Mouse (Mus musculus): ENCODE results near the gene Unc5b. TPM values are rescaled to one million over a fixed set of nuclear protein-coding genes. Genes with fewer than 3 reads are reported as not detected.

The Unc5b gene
- polyA plus RNA-seq, 1 experiment, result not detected

DNA sequence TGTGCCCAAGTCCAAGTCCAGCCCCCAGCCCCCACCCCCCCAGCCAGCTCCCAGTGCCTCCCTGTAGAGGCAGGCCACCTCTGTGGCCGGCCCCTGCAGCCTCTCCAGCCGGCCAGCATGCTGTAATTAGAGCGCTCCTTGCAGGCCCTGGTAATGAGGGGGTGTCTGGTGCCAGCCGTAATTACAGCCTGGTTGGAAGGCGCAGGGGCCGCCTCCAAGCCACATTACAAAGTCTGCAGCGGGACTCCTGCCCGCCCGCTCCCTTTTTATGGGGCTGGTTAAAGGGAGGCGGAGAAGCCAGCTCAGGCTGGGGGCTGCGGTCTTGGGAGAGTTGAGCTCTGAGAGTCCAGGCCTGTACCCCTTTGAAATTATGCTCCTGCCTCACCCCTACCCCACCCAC, 37.0 kb downstream of the Unc5b start:
- TF ChIP-seq GATA1 (IDR thresholded peaks at IDR 0.05; ENCODE audit: low read length), result no peak

DNA sequence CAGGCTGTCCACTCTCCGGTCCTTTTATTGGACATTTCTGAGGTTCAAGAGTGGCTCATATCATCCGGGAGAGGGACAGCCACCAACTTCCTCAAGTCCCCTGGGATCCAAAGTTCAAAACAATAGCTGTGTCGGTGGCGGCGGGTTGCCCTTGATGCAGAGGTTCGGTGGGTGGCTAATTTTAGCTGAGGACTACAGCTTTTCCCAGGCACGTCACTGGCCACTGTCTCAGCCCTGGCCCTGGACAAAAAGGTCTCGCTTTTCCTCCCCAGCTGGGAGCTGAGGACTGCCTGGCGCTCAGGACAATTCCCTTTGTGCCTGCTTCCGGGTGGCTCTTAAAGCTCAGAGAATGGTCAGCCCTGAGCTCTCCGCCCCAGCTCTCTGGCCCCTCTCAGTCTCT, 38.5 kb downstream of the Unc5b start:
- no peak for TF ChIP-seq GATA1 (IDR thresholded peaks at IDR 0.05; ENCODE audit: low read length)

DNA sequence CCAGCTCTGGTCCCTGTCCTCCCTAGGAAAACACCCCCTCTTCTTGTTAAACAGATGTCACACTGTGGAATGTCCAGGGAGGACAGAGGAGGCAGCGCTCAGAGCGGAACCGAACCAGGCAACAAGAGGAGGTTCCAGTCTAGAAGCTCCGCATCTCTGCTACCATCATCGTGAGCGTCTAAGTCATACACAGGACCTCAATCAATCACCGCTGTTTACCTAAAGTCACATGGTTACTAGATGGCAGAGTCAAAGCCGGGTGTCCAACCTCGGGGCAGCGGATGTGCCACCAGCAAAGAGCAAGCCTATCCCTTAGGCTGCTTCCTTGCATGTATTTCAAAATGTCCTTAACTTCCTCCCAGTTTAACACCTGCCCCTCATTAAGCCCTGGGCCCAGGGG, 39.0 kb downstream of the Unc5b start:
- no peak for TF ChIP-seq GATA1 (IDR thresholded peaks at IDR 0.05; ENCODE audit: low read length)

DNA sequence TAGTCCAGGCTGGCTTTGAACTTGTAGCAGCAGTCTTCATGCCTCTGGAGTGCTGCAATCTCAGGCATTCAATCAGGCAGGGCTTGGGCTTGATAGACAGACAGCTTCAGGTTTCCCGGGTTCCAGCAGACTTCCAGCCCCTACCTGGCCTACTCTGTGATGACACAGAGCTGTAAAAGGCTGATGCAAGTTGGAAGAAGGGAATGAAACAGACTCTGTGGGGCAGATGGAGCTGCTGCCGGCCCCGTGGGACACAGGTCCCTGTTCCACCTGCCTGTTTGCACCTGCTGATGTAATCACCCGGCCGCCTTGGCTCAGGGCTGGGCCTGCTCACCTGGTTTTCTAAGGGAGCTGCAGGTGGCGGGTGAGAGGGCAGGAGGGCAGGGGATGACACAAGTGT, 40.5 kb downstream of the Unc5b start:
- TF ChIP-seq GATA1 (IDR thresholded peaks at IDR 0.05; ENCODE audit: low read length), result no peak

DNA sequence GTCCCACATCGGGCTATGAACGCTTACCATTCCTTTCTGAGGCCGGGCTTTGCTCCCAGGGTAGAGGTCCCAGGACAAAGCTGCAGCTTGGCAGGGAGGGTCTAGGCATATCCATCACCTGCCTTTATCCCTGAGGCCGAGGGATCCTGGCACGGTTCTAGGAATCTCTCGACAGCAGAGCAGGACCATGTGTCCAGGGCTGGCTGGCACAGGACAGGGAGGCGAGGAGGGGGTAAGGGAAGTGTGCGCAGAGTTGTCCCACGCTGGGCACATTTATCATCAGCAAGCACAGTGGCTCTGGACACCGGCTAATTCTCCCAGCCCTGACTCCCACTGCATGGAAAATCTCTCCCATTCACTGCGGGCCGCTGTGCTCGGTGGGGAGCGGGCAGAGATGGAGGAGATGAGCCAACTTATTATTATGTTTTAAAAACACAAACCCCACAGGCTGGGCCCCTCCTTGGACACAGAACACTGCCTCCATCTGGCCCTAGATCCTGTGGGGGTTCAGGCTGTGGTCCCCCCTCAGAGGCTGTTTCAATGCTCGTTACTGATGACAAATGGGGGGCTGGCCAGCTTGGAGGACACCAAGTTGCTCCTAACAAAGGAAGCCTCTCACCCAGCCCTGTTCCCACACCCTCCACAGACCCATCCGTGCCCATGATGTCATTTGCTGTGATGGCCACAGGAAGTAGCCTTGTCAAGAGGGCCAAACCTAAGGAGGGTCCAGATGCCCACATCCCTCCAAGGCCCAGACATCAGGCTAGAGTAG, 43.9 kb downstream of the Unc5b start:
- TF ChIP-seq GATA1 (IDR thresholded peaks at IDR 0.05; ENCODE audit: low read length), result no peak

DNA sequence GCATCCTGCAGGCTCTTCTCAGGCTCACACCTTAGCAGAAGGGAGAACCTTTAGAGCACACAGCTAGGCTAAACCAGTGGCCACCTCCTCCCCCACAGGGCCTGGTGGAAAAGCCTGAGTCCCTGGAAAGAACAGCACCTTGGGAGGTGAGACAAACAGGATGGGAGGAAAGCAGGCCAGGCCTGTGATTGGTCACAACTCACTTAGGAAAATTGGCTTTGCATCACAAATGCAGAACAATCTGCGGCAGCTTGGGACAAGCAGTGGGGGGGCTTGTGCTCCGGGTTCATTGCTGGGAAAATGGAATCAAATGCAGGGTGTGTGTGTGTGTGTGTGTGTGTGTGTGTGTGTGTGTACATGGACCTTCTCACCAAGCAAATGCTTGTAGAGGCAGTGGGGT, 47.8 kb downstream of the Unc5b start:
- TF ChIP-seq GATA1 (IDR thresholded peaks at IDR 0.05; ENCODE audit: low read length), result no peak

DNA sequence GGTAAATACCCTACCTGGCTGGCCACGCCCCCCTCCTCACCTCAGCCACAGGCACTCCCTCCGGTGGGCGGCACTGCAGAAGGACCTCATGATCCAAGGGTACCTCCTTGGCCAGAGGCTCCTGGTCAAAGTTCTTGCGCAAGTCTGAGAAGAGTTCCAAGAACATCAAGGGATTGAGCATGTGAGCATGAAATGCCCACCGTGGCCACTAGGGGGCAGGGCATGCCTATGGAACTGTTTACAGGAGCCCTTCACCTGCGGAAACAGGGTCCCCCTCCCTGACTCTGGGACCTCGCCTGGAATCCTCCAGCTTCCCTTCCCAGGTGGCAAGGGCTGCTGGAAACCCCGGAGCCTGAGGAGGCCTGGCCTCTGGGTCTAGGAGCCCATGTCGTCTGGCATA, 51.8 kb downstream of the Unc5b start:
- TF ChIP-seq GATA1 (IDR thresholded peaks at IDR 0.05; ENCODE audit: low read length), result no peak

DNA sequence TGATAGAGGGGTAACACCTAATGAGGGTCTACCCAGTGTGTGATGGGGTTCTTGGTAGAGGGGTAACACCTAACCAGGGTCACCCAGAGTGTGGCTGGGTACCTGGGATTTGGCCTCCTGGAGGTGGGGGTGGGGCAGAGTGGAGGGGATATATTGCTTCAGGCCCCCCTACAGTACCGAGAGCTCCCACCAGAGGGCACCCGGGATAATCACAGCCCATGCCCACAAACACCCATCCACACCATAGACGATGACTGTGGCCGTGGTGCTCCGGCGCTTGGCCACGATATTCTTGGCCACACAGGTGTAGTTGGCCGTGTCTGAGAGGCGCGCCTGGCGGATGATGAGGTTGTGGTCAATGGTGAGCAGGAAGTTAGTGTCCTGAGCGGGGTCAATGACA, 52.8 kb downstream of the Unc5b start:
- no peak for TF ChIP-seq GATA1 (IDR thresholded peaks at IDR 0.05; ENCODE audit: low read length)

DNA sequence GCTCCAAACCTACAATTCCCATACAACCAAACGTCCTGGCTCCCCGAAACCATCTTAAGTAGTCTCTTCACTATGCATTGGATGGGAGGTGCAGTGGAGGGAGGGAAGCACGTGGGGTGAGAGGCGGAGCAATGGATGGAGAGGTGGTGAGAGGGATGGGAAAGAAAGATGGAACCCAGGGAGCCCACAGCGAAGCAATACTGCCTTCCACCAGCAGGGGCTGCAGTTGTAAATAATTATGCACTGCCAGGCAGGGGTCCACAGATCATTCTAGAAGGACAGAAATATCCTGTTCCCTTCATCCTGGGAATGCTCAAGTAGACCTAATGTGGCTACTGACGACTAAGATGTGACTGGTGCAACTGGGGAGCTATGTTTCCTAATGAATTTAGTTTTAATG, 55.9 kb downstream of the Unc5b start:
- no peak for TF ChIP-seq GATA1 (IDR thresholded peaks at IDR 0.05; ENCODE audit: low read length)

DNA sequence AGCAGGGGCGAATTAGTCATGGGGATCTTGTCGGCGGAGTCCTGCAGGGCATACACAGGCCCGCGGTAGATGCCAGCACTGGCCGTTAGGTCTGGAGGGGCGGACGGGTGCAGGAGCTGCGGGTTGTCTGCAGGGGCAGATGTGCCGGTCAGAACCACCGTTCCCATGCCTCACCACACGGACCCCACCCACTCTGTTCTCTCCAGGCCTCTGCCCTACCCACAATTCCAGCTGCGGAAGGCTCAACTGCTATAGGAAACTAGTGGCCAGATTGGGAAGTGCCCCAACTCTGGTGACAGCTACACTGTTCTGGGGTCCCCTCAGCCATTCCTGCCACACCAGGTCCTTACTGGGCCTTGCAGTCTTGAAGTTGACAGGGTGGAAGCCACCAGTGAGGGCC, 56.8 kb downstream of the Unc5b start:
- no peak for TF ChIP-seq GATA1 (IDR thresholded peaks at IDR 0.05; ENCODE audit: low read length)

DNA sequence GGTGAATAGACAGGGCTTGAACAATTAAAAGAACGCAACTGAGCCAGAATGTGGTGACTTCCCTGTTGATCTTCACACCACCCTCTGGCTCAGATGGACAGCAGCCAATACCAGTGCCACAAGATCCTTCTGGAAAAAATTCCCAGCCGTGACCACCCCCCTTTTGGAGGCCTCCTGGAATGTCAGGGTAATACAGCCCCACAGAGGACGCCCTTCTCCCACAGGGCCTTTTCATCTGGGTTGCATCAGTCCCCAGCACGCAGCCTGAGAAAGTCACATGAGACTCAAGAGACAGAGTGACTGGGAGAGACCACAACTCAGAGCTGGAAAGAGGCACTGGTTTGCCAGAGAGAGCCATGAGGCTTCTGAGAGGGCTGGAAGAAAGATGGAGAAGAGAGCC, 60.5 kb downstream of the Unc5b start:
- TF ChIP-seq GATA1 (IDR thresholded peaks at IDR 0.05; ENCODE audit: low read length), result no peak

DNA sequence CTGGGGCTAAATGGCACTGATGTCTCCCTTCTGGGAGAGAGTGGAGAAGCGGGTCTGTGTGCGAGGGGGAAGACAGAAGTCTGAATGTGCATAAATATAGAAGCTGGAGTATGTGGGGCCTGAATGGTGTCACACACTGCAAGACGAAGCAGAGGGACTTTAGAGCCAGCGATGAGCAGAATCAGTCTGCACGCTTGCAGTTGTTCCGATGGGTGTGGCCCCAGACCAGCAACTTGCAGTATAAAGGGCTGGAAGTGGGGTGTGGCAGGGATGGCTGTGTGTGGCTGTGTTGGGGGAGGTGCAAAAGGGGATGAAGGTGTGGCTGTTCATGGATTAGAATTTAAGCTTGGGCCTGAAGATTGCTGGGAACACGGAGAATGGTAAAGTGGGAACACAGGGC, 62.8 kb downstream of the Unc5b start:
- TF ChIP-seq GATA1 (IDR thresholded peaks at IDR 0.05; ENCODE audit: low read length), result no peak

DNA sequence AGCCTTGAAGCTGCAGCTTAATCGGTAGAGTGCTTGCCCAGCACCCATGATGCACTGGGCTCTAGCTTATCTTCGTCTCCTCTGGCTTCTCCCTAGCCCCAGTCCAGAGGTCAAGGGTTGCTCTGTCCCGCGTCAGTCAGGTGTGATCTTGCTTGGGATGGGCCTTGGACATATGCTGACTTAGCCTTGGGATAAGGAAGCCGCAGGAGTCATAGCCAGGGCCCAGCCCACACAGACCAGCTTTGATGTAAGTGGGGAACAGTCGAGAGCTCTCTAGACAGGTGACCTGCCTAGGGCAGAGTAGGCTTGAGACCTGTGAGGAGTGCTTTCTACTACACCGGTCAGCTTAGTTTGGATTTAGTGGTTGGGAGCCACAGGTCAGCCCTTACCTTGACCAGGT, 64.0 kb downstream of the Unc5b start:
- TF ChIP-seq GATA1 (IDR thresholded peaks at IDR 0.05; ENCODE audit: low read length), result no peak

DNA sequence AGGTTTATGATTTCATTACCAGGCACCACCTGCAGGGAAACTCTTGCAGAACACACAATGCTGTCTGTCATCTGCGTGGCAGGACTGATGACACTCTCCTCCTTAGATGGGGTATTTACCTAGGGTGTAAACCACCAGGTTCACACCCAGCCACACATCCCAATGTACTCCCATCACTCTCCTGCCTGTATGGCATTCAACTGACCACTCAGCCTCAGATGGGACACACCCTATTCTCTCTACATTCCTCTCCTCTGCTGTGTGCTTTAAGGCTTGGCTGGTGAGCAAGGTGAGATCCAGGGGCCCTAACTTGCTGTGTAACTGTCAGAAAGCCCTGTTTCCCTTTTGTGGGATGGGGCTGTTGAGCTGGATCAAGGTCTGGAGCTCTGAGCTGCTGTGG, 69.3 kb downstream of the Unc5b start:
- TF ChIP-seq GATA1 (IDR thresholded peaks at IDR 0.05; ENCODE audit: low read length), result no peak

DNA sequence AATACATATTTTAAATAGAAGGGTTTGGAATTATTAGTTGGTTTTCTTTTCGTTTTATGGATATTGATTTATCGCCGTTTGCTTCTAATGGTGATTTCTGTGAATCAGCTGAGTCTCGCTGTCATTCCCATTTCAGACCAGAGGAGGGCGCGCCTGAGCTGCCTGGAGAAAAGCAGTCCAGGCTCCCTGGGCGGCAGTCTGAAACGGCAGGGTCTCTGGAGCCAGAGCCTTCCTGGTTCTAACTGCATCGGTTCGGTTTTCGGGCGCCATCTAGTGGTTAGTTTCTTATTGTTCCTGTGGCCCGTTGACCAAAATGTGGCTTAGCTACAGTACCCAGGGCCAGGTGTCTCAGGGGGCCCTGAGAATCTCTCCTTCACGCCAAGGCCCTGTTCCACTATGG, 71.0 kb downstream of the Unc5b start:
- TF ChIP-seq GATA1 (IDR thresholded peaks at IDR 0.05; ENCODE audit: low read length), result no peak

DNA sequence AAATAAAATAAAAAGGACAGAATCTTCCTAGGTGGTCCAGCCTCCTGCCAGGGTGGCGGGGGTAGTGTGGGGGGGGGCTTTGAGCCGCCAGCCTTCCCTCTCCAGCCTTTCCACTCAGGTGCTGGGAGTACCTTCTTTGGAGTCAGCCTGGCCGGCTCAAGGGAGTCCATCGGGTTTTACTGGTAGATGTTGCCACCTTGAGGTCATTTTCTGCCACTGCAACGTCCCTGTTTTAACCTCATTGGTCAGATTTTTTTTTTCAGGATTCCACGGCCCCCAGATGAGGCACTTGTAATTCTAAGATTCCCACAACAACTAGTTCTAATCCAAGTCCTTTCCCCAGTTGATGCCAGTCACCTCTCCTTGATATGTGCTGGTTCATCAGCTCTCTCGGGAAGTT, 74.4 kb downstream of the Unc5b start:
- no peak for TF ChIP-seq GATA1 (IDR thresholded peaks at IDR 0.05; ENCODE audit: low read length)

DNA sequence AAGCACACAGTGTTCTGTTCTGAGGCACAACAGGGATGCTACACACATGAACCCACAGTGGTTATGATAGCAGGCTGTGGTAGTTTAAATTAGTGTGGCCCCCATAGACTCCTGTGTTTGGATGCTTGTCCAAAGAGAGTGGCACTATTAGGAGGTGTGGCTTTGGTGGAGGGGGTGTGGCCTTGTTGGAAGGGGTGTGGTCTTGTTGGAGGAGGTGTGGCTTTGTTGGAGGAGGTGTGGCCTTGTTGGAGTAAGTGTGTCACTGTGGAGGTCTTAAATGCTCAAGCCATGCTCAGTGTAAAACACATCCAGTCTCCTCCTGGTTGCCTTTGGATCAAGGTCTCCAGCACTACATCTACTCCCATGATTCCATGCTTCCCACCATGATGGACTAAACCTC, 75.2 kb downstream of the Unc5b start:
- no peak for TF ChIP-seq GATA1 (IDR thresholded peaks at IDR 0.05; ENCODE audit: low read length)

DNA sequence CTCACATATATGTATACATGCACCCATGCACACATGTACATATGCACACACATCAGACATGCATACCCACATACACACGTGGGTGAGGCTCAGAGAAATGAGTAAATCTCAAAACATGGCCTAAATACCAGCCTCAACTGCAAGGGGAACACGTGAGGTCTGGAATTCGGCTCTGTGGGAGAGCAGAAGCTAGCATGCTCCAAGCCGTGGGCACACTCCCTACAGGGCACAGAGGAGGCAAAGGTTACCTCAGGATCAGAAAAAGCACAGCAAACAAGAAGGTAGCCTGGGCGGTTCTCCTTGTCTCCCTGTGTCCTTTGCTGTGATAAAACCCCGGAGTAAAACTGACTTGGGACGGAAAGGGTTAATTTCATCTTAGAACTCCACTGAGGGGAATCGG, 77.4 kb downstream of the Unc5b start:
- no peak for TF ChIP-seq GATA1 (IDR thresholded peaks at IDR 0.05; ENCODE audit: low read length)
